Mouse (Mus musculus): Measurements from ENCODE around the gene Gabbr2. TPM values are rescaled to one million over a fixed set of nuclear protein-coding genes. Genes with fewer than 3 reads are reported as not detected.

The Gabbr2 gene
- polyA plus RNA-seq, 1 experiment from 2014 or later: 0.05 TPM

DNA sequence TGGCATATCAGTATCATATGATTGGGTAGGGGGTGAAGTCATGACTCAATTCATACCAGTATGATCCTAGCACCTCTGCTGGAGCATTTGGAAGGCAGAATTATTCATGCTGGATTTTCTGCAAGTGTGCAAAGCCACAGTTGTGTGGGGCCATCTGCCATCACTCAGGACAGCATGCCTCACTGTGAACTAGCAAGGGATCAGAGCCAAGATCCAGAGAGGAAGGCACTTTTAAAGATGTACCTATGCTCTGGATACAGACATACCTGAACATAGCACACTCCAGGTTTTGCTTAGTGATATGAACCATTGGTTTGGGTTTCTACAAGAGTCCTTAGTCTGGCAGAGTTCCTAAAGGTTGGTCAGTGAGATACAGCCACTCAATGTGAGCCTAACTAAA lies 5.6 kb downstream of the Gabbr2 start:
- no peaks in the 10 kb centered on the region for H3K9me3 ChIP-seq
- peaks cover 13% of the 10 kb centered on the region for H3K4me1 ChIP-seq
- H3K27ac ChIP-seq: no peak overlapping the region
- no peak for ATAC-seq (ENCODE audit: insufficient number of reproducible peaks, low FRiP score, low TSS enrichment, low read depth)
- H3K4me2 ChIP-seq: no peak overlapping the region
- no peaks in the 10 kb centered on the region for H3K36me3 ChIP-seq
- no peak overlapping the region for H3K9ac ChIP-seq
- peaks cover 49% of the 10 kb centered on the region for H3K27me3 ChIP-seq
- H3K4me3 ChIP-seq: no peak overlapping the region

DNA sequence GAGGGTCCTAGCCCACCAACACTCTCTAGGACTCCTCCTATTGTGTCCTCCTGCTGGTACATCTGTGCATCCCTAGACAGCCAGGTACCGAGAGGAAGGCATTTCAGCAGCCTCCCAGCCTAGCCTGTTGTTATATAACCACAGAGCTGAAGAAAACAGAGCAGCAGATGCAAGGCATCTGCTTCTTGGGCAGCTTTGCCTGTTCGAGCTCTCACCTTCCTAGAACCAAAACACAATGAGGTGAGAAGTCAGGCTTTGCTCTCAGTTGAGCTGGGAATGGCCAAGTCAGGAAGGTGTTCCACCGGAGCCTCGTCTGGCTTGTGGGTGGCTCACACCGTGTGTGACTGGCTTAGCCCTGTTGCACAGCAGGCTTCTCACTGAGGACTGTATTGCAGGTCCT lies 8.8 kb downstream of the Gabbr2 start:
- 64% methylated on average over 5 of the region's 5 CpGs for WGBS
- H3K27me3 ChIP-seq: peaks cover 18% of the 10 kb centered on the region
- H3K27ac ChIP-seq: no peak overlapping the region
- ATAC-seq (ENCODE audit: insufficient number of reproducible peaks, low FRiP score, low TSS enrichment, low read depth): no peak
- no peak overlapping the region for H3K4me2 ChIP-seq
- no peaks in the 10 kb centered on the region for H3K4me1 ChIP-seq
- H3K9ac ChIP-seq: no peak overlapping the region
- no peaks in the 10 kb centered on the region for H3K9me3 ChIP-seq
- no peak overlapping the region for H3K4me3 ChIP-seq
- H3K36me3 ChIP-seq: no peaks in the 10 kb centered on the region

DNA sequence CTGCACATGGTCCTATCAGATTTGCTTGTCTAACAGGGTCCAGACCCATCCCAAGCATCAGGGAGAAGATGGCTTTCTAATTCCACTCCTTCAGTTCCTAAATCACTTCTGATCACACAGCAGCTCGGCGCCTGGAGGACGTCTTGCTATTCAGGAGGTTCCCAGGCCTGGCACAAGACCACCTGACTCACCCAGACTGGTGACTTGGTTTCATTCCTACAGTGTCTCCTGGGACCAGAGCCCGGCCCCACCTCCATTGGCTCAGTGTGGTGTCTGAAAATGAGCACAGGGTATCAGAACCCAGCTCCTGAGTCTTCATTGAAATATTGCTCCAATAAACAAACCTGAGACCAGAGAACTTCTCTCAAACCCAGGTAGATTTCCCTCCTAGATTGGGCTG lies 9.6 kb downstream of the Gabbr2 start:
- Histone ChIP-seq H3K27ac (no peak overlapping the region), H3K36me3 (no peaks in the 10 kb centered on the region), H3K9ac (no peak overlapping the region), H3K4me1 (no peaks in the 10 kb centered on the region), H3K27me3 (peaks cover 13% of the 10 kb centered on the region), H3K4me2 (no peak overlapping the region), H3K4me3 (no peak overlapping the region), H3K9me3 (no peaks in the 10 kb centered on the region)
- no peak for ATAC-seq (ENCODE audit: insufficient number of reproducible peaks, low FRiP score, low TSS enrichment, low read depth)
- 72% methylated on average over 4 of the region's 4 CpGs for WGBS

DNA sequence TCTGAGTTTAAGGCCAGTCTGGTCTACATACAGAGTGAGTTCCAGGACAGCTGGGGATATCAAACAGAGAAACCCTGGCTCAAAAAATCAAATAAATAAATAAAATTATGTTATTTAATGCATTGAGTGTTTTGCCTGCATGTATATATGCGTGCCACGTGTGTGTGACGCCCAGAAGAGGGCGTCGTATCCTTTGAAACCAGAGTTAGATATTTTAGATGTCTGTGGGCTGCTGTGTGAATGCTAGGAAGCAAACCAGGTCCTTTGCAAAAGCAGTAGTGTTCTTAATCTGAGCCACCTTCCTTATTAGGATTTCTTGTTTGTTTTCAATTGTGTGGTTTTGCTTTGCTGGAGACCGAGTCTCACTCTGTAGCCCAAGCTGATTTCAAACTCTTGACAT lies 13.3 kb downstream of the Gabbr2 start:
- no peak for ATAC-seq (ENCODE audit: insufficient number of reproducible peaks, low FRiP score, low TSS enrichment, low read depth)
- Histone ChIP-seq H3K27me3 (peaks cover 8% of the 10 kb centered on the region; the same call in 1 of the 2 replicates), H3K9me3 (no peaks in the 10 kb centered on the region), H3K4me1 (no peaks in the 10 kb centered on the region), H3K27ac (no peak overlapping the region), H3K9ac (no peak overlapping the region), H3K4me2 (no peak overlapping the region), H3K4me3 (no peak overlapping the region), H3K36me3 (no peaks in the 10 kb centered on the region)
- 85% methylated on average over 6 of the region's 6 CpGs for WGBS

DNA sequence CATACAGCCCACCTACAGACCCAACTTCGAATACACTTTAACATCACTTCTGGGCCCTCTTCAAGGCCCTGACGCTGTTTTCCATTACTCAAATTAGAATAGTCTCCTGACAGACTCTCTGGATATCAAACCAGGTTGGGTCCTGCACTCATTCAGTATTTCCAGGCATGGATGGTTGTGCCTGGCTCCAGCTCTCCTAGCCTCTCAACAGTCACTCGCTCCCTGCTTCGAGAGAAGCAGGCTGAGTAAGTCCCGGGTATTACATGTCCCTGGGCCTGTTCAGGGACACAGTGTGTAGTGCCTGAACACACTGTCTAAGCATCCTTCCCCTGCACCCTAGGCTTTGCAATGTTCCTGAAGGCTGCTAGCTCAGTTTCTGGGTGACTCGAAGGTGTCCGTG lies 14.5 kb downstream of the Gabbr2 start:
- Histone ChIP-seq H3K4me3 (no peak overlapping the region), H3K4me2 (no peak overlapping the region), H3K36me3 (no peaks in the 10 kb centered on the region), H3K27me3 (peaks cover 3% of the 10 kb centered on the region; the same call in 1 of the 2 replicates), H3K27ac (no peak overlapping the region), H3K4me1 (no peaks in the 10 kb centered on the region), H3K9me3 (no peaks in the 10 kb centered on the region), H3K9ac (no peak overlapping the region)
- ATAC-seq (ENCODE audit: insufficient number of reproducible peaks, low FRiP score, low TSS enrichment, low read depth): no peak
- WGBS: 88% methylated on average over 7 of the region's 7 CpGs

DNA sequence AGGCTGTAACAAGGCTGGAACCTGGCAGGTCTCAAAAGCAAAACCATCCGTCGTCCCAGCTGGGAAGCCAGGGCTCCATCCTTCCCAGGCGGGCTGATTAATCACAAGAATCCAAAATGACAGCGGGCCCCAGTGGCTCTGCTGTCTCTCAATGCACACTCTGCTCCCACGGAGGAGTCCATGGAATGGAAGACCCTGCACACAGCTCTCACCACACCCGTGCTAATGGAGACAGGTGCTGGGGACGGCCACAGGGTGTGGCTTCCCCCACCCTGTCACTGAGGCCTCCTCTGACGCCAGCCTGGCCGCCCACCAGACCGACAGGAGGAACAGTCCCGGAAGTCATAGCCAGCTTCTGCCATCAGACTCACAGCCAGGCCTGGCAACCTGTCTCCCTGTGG lies 15.0 kb downstream of the Gabbr2 start:
- WGBS: 58% methylated on average over 9 of the region's 11 CpGs
- no peak for ATAC-seq (ENCODE audit: insufficient number of reproducible peaks, low FRiP score, low TSS enrichment, low read depth)
- no peaks in the 10 kb centered on the region for H3K9me3 ChIP-seq
- no peaks in the 10 kb centered on the region for H3K27me3 ChIP-seq
- H3K4me3 ChIP-seq: no peak overlapping the region
- H3K4me2 ChIP-seq: no peak overlapping the region
- no peaks in the 10 kb centered on the region for H3K4me1 ChIP-seq
- no peak overlapping the region for H3K9ac ChIP-seq
- no peak overlapping the region for H3K27ac ChIP-seq
- no peaks in the 10 kb centered on the region for H3K36me3 ChIP-seq

DNA sequence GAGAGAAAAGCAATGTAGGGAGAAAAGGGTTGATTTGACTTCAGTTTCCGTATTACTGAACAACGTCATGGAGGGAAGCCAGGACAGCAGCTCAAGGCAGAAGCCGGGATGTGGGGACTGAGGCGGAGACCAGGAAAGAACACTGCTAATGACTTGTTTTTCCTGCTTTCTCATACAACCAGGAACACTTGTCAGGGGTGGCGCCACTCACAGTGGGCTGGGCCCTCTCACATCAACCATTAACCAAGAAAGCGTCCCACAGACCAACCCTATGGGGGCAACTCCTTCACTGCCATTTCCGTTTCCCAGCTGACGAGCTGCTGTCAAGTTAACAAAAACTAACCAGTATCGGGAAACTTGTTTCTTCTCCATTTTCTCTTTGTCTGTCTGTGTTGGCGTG lies 18.4 kb downstream of the Gabbr2 start:
- Histone ChIP-seq H3K4me2 (no peak overlapping the region), H3K27me3 (no peaks in the 10 kb centered on the region), H3K9ac (no peak overlapping the region), H3K4me1 (no peaks in the 10 kb centered on the region), H3K9me3 (no peaks in the 10 kb centered on the region), H3K36me3 (no peaks in the 10 kb centered on the region), H3K4me3 (no peak overlapping the region), H3K27ac (no peak overlapping the region)
- whole genome bisulfite sequencing: 69% methylated on average over 10 of the region's 10 CpGs
- no peak for ATAC-seq (ENCODE audit: insufficient number of reproducible peaks, low FRiP score, low TSS enrichment, low read depth)

DNA sequence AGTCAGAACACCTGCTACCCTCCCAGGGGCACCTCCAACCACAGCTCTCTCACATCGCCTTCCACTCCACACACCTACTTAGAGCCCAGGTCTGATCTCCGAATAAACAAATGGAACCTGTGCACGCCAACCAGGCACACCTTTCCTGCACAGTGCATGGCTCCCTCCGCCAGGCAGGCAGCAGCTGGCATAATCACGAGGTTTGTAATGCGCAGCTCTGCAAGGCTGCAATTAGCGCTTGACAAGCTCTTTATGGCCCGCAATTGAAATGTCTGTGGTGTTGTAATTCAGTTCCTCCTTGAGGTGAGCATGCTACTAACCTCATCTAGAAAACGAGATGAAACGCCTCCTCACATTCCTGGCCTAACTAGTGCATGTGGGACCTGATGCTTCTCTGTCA lies 23.7 kb downstream of the Gabbr2 start:
- H3K36me3 ChIP-seq: no peaks in the 10 kb centered on the region
- WGBS: 46% methylated on average over 10 of the region's 10 CpGs
- no peak overlapping the region for H3K4me2 ChIP-seq
- H3K9me3 ChIP-seq: no peaks in the 10 kb centered on the region
- no peak overlapping the region for H3K9ac ChIP-seq
- H3K27me3 ChIP-seq: no peaks in the 10 kb centered on the region
- no peak overlapping the region for H3K4me3 ChIP-seq
- ATAC-seq (ENCODE audit: insufficient number of reproducible peaks, low FRiP score, low TSS enrichment, low read depth): no peak
- H3K27ac ChIP-seq: no peak overlapping the region
- no peaks in the 10 kb centered on the region for H3K4me1 ChIP-seq

DNA sequence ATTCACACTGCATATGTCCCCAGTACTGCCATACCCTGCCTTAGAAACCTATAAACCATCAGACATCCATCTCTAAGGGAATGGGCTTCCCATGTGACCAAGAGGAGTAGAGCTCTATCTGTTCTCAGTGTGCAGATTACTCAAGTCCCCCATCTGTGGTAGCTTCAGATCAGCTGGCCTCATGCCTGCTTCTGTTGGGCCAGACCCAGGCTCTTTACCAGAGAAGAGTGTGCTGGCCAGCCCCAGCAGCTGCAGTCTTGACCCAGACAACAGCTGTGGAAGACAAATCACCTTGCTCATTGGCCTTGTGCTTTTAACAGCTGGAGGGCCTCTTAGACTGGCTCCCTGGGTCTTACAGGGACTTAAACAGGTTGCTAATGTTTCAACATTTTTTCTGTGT lies 25.1 kb downstream of the Gabbr2 start:
- no peak overlapping the region for H3K4me2 ChIP-seq
- H3K36me3 ChIP-seq: no peaks in the 10 kb centered on the region
- H3K4me3 ChIP-seq: no peak overlapping the region
- H3K27ac ChIP-seq: no peak overlapping the region
- H3K9me3 ChIP-seq: no peaks in the 10 kb centered on the region
- ATAC-seq (ENCODE audit: insufficient number of reproducible peaks, low FRiP score, low TSS enrichment, low read depth): no peak
- no peak overlapping the region for H3K9ac ChIP-seq
- H3K27me3 ChIP-seq: no peaks in the 10 kb centered on the region
- H3K4me1 ChIP-seq: no peaks in the 10 kb centered on the region

DNA sequence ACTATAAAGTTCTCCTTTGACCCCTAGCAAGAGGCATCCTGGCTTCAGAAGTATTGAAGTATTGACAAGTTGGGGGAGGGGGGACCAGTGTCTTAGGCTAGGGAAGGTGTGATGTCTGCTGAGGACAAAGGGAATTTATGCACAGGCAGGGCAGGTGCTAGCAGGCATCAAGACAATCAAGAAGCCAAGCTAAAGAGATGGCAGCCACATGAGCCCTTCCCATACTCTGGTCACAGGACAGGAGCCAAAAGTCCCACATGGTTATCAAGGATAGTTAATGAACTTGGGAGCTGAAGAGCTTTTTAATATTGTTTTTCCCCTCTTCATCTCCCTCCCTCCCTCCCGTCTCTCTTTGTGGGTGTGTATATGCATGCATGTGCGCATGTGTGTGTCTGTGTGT lies 30.3 kb downstream of the Gabbr2 start:
- no peak for ATAC-seq (ENCODE audit: insufficient number of reproducible peaks, low FRiP score, low TSS enrichment, low read depth)
- Histone ChIP-seq H3K9ac (no peak overlapping the region), H3K4me1 (no peaks in the 10 kb centered on the region), H3K27ac (no peak overlapping the region), H3K36me3 (no peaks in the 10 kb centered on the region), H3K4me3 (no peak overlapping the region), H3K9me3 (no peaks in the 10 kb centered on the region), H3K27me3 (no peaks in the 10 kb centered on the region), H3K4me2 (no peak overlapping the region)
- 90% methylated on average over 2 of the region's 2 CpGs for WGBS

DNA sequence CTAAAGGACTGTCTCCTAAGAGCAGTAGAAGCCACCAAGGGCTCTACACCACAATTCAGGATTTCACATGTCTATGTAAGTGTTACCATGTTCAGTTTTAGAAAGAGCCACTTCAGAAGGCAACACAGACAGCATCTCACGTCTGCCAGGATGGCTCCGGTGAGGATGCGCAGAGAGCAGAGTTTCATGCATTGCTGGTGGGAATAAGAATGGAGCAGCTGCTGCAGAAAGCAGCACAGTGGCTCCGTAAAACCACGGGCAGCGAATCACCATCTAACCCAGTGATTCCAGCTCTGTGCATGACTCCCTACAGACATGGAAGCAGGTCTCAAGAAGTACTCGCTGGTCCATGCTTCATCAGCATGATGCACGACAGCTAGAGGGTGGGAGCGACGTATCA lies 31.5 kb downstream of the Gabbr2 start:
- H3K27ac ChIP-seq: no peak overlapping the region
- 87% methylated on average over 10 of the region's 10 CpGs for WGBS
- H3K27me3 ChIP-seq: no peaks in the 10 kb centered on the region
- no peak overlapping the region for H3K9ac ChIP-seq
- no peaks in the 10 kb centered on the region for H3K36me3 ChIP-seq
- no peaks in the 10 kb centered on the region for H3K4me1 ChIP-seq
- no peak for ATAC-seq (ENCODE audit: insufficient number of reproducible peaks, low FRiP score, low TSS enrichment, low read depth)
- H3K9me3 ChIP-seq: no peaks in the 10 kb centered on the region
- H3K4me3 ChIP-seq: no peak overlapping the region
- H3K4me2 ChIP-seq: no peak overlapping the region

DNA sequence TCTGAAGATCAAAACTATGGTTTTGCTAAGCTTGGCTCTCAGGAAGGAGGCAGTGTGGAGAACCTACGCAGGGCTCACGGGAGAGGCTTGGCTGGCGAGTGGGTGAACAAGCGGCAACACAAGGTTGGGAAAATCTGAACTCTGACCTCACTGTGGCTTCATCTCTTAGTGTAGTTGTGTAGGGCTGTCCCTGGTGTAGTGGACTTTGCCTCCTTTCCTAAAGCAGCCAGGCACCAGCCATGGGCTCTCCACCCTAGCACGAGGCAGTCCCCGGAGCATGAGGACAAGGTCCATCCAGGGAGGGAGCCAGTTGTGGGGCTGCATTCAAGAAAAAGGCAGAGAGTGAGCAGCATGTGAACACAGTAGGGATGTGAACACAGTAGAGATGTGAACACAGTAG lies 31.9 kb downstream of the Gabbr2 start:
- ATAC-seq (ENCODE audit: insufficient number of reproducible peaks, low FRiP score, low TSS enrichment, low read depth): no peak
- Histone ChIP-seq H3K36me3 (no peaks in the 10 kb centered on the region), H3K27me3 (no peaks in the 10 kb centered on the region), H3K9me3 (no peaks in the 10 kb centered on the region), H3K9ac (no peak overlapping the region), H3K4me1 (no peaks in the 10 kb centered on the region), H3K4me2 (no peak overlapping the region), H3K27ac (no peak overlapping the region), H3K4me3 (no peak overlapping the region)
- 95% methylated on average over 6 of the region's 6 CpGs for WGBS

DNA sequence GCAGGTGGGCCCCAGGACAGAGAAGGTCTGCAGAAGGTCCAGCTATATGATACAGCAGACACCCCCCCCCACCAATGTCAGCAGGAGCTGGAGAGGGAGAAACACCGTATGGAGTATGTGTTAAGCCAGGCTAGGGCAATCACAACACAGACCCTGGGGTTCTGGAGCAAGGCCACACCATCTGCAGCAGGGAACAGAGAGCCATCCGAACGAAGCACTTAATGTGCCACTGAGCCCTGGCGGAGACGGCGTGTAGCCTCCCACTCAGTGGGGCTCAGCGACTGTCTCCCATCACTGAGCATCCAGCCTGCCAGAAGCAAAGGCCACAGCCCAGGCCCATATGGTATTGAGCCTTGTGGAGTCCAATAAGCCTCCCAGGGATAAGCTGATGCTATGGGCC lies 33.7 kb downstream of the Gabbr2 start:
- Histone ChIP-seq H3K27me3 (no peaks in the 10 kb centered on the region), H3K4me2 (no peak overlapping the region), H3K9ac (no peak overlapping the region), H3K9me3 (no peaks in the 10 kb centered on the region), H3K4me3 (no peak overlapping the region), H3K36me3 (no peaks in the 10 kb centered on the region), H3K4me1 (no peaks in the 10 kb centered on the region), H3K27ac (no peak overlapping the region)
- ATAC-seq (ENCODE audit: insufficient number of reproducible peaks, low FRiP score, low TSS enrichment, low read depth): no peak
- 75% methylated on average over 7 of the region's 7 CpGs for WGBS
